Mouse (Mus musculus): Measurements from ENCODE around the gene Hif3a.
"Not testable (repeated sequence)": the region's sequence is repeated elsewhere in the genome, so short reads cannot be mapped to it uniquely, and the experiment has no call there.

Hif3a gene

DNA sequence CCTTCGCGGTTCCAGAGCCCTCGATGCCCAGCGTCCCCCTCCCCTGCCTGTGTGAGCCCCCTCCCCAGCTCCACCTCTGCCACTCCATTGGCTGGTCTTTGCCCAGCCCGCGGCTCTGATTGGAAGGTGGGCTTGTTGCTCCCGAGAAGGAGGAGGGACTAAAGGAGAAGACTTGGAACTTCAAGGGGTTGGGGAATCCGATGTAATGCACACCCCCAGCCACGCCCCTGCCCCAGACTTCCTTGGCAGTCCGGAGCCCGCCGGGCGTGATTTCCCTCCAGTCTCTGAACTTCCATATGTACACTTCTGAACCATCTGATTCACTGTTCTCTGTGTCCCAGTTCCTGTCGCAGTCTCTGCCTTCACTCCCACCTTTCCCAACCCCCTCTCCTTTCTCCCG is at the start of gene Hif3a:
TSS of gene Hif3a (minus strand) at position 39 of the 400 bp plus-strand sequence.
- peak; percentile 86 for DNase-seq (ENCODE audit: low read depth, low spot score)

DNA sequence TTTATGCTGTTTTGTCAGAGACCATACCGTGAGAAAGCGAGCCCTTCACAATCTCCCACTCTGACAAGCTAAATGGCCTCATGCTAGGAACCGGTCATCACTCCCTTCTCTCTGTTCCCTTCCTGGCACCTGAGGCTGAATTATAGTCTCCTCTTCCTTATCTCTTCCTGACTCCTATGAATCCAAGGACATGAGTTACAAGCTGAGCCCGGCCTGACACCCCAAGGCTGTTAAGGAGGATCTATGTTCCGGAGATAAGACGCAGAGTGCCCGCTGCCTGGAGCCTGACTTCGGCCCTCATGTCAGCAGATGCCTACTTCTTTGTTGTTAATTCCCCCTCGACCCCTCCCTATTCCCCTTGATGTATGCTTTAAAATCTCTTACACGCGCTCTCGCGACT is 39.4 kb upstream of the Hif3a start:
- not testable (repeated sequence) for DNase-seq (ENCODE audit: low read depth, low spot score)

DNA sequence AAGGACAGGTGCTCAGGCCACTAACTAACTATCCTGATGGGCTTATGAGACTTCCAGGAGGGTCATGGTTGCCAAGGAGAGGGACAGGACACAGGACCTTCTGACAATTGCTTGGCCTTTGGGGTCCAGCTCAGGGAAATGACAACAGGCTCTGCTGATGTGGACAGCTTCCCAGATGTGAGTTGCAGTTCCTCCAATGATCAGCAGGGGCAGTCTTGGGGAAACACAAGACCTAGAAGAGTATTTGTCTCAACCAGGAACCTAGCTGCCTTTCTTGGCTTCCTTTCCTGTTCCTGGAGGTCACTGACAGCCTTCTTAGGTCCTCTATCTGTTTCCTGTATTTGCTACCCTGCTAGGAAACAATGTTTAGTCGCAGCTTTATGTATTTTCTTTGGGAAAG is 29.1 kb upstream of the Hif3a start:
- DNase-seq (ENCODE audit: low read depth, low spot score), result peak; percentile 35

GRCm38 (mm10) chr7:17090058-17090585 is 27.9 kb upstream of the Hif3a start:
- no peak for DNase-seq (ENCODE audit: low read depth, low spot score)

- no peak for DNase-seq (ENCODE audit: low read depth, low spot score)
Measured at GRCm38 (mm10) chr7:17087731-17088130, 25.5 kb upstream of the Hif3a start.

GRCm38 (mm10) chr7:17082766-17083165 is 20.5 kb upstream of the Hif3a start:
- DNase-seq (ENCODE audit: low read depth, low spot score), result no peak

GRCm38 (mm10) chr7:17078076-17078654 is 15.9 kb upstream of the Hif3a start:
- no peak for DNase-seq (ENCODE audit: low read depth, low spot score)

GRCm38 (mm10) chr7:17076542-17076941 is 14.3 kb upstream of the Hif3a start:
- DNase-seq (ENCODE audit: low read depth, low spot score), result no peak

- DNase-seq (ENCODE audit: low read depth, low spot score), result peak; percentile 83
Measured at GRCm38 (mm10) chr7:17073904-17074615, 11.8 kb upstream of the Hif3a start, which contains the start of gene Psg16. Gene Psg16 (plus strand): TSS chr7:17074040.

DNA sequence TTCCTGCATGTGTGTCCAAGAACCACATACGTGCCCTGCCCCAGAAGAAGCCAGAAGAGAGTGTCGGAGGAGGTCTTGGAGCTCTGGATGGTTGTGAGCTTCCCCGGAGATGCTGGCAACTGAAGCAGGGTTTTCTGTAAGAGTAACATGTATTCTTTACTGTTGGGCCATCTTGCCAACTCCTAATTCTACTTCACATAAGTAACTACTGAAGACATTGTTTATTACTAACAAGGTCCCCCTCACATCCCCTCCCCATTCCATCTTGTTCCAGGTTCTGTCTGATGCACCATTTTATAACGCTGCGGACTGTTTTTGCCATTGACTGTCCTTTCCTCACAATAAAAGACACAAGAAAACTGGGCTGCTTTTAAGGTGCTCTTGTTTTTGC is 11.3 kb upstream of the Hif3a start:
- no peak for DNase-seq (ENCODE audit: low read depth, low spot score)

DNA sequence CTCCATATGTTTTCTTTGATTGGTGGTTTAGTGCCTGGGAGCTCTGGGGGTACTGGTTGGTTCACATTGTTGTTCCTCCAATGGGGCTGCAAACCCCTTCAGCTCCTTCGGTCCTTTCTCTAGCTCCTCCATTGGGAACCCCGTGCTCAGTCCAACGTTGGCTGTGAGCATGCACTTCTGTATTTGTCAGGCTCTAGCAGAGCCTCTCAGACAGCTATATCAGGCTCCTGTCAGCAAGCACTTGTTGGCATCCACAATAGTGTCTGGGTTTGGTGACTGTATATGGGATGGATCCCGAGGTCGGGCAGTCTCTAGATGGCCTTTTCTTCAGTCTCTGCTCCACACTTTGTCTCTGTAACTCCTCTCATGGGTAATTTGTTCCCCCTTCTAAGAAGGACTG is 5.4 kb upstream of the Hif3a start:
- not testable (repeated sequence) for DNase-seq (ENCODE audit: low read depth, low spot score)

DNA sequence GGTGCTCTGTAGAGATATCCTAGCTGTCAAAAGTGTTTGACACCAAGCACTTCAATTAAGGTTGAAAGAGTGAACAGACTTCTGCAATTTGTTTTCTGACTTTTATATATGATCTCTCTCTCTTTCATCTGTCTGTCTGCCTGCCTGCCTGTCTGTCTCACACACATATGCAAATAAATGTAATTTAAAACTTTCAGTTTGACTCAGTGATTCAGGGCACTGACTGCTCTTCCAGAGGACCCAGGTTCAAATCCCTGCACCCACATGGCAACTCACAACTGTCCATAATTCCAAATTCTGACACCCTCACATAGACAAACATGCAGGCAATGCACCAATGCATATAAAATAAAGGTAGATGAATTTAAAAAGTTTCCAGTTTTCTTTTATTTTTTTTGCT is 4.8 kb upstream of the Hif3a start:
- DNase-seq (ENCODE audit: low read depth, low spot score), result no peak

DNA sequence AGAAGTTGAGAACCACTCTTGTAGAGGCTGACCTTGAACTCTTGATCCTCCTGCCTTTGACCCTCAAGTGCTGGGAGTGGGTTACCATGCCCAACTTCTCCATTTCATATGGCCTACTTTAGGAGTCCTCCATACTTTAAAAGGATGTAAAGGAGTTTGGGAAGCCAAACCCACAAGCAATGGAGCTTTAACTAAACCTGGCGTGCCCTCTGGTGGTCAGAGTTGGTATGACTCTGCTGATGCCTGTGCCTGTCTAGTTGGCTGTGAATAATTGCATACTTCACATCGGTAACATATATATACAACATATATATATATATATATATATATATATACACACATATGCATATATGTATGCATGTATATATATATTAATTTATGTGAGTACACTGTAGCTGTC is 4.2 kb upstream of the Hif3a start:
- DNase-seq (ENCODE audit: low read depth, low spot score), result peak; percentile 72

DNA sequence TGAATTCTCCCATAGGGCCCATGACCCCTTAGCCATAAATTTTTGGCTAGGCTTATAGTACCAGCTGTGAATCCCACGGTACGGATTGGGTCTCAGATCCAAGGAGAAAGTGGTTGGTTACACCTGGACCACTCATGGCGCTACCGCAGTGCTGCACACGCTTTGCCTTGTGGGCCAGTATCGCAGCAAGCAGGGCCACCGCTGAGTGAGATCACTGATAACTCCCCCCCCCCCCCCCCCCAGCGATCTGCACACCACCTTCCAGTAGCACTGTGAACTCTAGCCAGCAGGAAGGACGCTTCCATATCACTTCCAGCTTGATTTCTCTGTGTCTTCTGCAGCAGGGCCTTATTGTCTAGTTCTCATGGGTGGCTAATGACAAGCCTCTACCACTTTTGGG is 3.4 kb upstream of the Hif3a start:
- no peak for DNase-seq (ENCODE audit: low read depth, low spot score)

DNA sequence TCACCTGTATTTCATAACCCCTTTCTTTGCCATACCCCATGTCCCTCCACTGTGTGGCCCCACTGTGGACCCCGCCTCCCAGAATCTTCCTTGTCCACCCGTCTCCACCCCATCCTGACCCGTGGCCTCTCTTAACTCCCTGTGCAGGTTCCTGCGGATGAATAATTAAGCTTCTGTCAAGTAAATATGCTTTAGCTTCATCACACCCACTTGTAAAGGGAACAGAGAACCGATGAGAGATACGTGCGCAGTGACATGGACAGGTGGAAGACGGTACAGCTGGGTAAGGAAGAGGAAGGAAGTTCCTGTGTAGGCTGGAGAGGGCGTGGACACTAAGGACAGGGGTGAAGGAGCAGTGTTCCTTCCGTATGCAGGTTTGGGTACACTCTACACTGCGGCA is 618 bp upstream of the Hif3a start:
- no peak for DNase-seq (ENCODE audit: low read depth, low spot score)

GRCm38 (mm10) chr7:17060782-17061605 is 1.2 kb downstream of the Hif3a start:
- DNase-seq (ENCODE audit: low read depth, low spot score), result peak; percentile 39

- no peak for DNase-seq (ENCODE audit: low read depth, low spot score)
Measured at GRCm38 (mm10) chr7:17060031-17060781, 2.0 kb downstream of the Hif3a start.

GRCm38 (mm10) chr7:17059463-17059844 is 2.8 kb downstream of the Hif3a start:
- DNase-seq (ENCODE audit: low read depth, low spot score), result no peak

- no peak for DNase-seq (ENCODE audit: low read depth, low spot score)
Measured at GRCm38 (mm10) chr7:17058816-17059462, 3.3 kb downstream of the Hif3a start.

DNA sequence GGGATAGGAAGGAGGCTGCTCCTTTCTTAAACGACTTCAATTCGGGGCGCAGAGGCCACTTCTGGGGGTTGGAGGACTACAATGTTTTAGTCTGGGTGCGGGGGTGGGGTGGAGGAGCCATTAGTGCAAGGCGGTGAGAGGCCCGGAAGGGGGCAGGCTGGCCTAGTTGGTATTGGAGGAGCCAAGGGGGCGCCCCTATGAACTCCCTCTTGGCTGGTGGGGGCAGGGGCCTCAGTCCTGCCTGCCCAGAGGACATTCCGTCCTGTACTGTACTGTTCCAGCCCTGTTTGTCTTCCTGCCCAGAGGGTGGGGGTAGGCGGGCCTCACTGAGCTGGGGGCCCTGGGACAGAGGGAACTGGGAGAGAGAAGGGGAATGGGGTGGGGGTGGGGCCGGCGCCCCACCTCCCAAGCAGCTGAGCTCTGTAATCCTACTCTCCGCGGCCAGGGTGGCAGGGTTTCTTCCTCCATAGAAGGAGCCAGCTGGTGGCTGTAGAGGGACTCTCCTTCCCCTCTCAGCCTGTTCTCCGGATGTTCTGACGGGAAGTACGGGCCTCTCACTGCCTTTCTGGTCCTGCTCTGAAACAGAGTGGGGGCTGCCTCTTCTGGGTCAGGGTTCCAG is 4.0 kb downstream of the Hif3a start:
- peak; percentile 49 for DNase-seq (ENCODE audit: low read depth, low spot score)

Measured in ES-CJ7 (cell line).